Mouse (Mus musculus) thymus, postnatal 4 days (tissue): ENCODE measurements around the gene Sgcd.

Experiments
- DNase-seq: peaks from one replicate; pipeline ENCODE4 v3.0.0; 2021

The Sgcd gene

DNA sequence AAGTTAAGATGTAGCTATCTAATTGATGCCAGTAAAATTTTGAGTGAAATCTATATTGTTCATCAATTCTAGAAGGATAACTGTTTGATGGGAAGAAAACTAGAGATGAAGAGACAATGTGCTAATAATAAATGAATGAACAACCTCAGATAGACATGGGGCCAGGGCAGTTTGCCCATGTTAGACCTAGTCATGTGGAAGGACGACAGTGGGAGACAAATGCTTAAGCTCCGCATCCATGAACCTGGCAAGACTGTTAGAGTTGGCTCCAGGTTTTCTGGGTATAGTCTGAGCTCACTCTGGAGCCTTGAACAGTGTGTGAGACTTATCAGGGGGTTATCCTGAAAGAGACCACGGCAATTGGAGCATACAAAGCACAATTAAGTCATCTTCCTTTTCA lies 860.4 kb downstream of the Sgcd start:
- no peak for DNase-seq

GRCm38 (mm10) chr11:47120874-47121273 lies 867.9 kb downstream of the Sgcd start:
- no peak for DNase-seq

GRCm38 (mm10) chr11:47117896-47118295 lies 870.9 kb downstream of the Sgcd start:
- DNase-seq, result no peak

DNA sequence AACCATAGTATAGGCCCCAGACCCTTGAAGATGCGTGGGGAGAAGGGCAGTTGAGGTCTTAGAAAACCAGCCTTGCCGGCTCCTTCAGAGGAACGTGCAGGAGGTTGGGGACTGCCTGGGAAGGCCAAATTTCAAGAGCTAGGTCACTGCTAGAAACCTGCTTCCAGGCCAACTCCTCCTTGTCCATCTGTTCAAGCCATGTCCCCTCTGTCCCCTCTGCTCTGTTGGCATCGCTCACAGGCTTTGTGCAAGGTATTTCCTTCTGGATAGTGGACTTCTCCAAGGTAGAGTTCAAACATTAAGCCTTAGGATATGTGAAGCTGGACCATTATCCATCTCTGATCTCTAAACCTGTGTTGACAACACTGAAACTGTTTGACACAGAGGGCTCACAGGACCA lies 874.4 kb downstream of the Sgcd start:
- DNase-seq, result no peak

- no peak for DNase-seq
These were observed 875.7 kb downstream of the Sgcd start for GRCm38 (mm10) chr11:47113081-47113480.

- DNase-seq, result no peak
These were observed 878.5 kb downstream of the Sgcd start for GRCm38 (mm10) chr11:47110314-47110713.

DNA sequence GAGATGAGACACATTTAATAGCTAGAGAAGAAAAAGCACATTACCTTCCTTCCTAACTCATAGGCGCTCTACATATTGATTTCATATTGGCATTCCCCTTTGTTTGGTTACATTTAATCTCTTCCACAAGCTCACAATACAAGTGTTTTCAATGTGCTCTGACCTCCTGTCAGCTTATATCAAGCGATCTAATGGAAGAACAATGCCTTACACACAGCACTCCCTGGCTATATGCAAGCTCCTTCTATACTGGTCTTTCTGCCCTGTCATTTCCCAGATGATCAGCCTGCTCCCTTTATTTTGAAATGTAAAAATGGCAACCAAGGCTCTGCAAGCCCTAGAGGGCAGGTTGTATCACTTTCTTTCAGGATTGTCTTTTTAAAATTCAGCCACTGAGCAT lies 881.1 kb downstream of the Sgcd start:
- no peak for DNase-seq

DNA sequence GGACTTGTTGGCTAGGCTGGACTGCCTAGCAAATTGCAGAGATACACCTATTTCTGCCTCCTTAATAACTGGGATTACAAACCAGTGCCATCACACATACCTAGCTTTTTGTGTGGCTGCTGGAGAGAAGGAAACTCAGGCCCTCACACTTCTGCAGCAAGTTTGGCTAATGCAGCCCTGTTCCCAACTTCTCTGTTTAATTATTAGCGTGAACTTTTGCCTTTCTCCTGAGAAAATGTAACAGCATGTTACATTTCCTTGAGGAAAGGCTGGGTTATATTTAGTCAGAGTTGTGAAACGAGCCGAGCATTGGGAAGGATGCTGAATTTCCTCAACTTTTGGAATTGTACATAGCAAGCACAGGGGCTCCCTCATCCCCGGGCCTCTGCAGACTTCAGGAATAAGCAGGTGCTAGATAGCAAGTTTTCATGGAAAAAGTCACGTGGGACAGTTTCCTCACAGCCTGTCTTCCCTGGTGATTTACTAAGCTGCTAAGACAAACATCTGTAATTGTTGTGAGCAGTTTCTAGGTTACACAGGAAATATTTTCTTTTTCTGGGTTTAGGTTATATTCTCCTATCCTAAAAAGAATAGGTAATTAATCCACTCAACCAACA lies 895.4 kb downstream of the Sgcd start:
- no peak for DNase-seq

DNA sequence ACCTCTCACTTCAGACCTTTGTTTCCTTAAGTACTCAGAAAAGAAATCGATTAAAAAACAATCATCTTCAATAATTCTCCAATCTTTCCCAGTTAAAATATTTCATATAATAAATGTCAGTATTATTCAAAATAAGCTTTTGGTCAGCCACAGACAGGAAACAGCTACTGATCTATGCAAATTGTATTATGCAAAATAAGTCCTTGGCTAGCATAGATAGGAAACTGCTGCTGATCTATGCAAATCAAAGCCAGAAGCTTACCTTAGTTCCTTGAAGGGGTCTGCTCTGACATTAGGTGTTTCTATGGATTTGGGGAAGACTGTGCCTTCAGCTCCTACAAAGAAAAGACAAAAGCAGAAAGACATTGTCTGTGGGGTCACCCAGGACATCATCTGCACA lies 906.3 kb downstream of the Sgcd start:
- DNase-seq, result no peak

- DNase-seq, result no peak
These were observed 915.2 kb downstream of the Sgcd start for GRCm38 (mm10) chr11:47073538-47073937.

DNA sequence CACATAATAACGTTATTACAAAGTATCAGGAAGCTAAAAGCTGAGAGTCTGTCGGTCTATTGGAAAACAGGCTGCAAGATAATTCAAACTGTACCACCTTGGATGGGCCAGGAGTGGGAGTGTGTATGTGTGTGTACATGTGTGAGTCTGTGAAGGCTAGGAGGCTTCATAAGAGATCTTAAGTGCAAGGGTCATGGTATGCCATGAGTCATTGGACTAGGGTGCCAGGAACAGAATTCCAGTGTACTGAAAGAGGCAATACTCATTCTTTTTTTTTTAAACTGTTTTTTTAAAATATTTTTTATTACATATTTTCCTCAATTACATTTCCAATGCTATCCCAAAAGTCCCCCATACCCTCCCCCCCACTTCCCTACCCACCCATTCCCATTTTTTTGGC lies 917.6 kb downstream of the Sgcd start:
- DNase-seq, result no peak

DNA sequence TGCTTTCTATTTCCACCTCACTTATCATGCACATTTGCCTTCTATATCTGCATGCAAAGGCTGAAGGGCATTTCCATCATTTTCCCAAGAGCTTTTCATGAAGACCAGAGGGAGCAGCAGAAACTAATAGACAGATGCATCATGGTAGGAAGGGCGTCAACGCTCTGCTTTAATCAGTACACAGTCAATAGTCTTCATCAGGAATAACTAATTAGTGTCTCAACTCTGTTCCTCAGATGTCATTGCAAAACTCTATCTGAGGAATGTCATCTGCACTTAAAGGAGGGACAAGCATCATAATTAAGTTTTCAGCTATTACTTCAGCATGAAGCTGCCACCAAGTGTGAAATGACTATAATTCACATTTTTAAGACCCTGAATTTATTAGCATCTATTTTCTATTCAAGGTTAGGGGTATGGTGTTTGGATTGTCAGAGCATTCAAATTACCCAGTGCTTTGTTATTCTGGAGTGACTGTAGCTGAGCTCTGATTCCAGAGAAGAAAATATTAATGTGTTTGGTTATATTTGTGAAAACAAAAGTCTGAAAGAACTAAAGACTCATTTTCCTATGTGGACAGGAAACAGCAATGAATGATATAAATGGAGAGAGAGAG lies 918.9 kb downstream of the Sgcd start:
- DNase-seq, result no peak

DNA sequence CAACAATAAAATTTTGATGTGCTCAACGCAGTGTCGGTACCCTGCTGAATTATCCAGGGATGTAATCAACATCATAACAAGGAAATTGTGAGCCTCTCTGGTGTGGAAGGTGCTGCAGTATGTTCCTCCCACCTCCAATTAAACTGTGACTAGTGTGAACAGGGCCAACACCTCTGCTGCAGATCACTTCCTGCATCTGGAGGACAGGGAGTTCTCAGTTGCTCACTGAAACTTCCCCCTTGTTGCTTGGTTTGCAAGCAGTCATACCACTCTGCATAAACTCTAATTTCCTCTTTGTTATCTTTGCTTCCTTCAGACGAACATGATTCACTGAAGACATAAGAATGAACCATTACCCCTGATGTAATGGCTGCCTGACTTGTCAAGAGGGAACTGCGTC lies 925.1 kb downstream of the Sgcd start:
- DNase-seq, result no peak

DNA sequence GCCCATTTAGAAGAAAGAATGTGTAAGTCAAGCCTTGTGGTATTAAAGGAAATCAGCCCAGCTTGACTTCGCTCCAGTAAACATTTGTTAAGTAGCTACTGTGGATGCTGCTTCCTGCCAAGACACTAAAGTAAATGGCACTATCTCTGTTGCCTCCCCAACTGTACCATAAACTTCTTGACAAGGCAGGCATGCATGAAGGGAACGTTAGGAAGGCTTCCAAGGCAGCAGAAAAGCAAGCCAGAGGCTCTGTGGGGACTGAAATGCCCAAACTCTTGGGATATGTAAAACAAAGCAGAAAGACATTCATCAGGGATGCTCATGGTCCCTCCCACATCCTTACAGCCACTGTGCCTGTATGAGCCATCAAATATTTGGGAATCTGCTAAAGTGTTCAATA lies 938.4 kb downstream of the Sgcd start:
- DNase-seq, result no peak

GRCm38 (mm10) chr11:47049756-47050155 lies 939.0 kb downstream of the Sgcd start:
- no peak for DNase-seq

GRCm38 (mm10) chr11:47032318-47032717 lies 956.5 kb downstream of the Sgcd start:
- no peak for DNase-seq

- DNase-seq, result no peak
These were observed 967.9 kb downstream of the Sgcd start for GRCm38 (mm10) chr11:47020874-47021273.

- DNase-seq, result no peak
These were observed 970.6 kb downstream of the Sgcd start for GRCm38 (mm10) chr11:47018139-47018538.

DNA sequence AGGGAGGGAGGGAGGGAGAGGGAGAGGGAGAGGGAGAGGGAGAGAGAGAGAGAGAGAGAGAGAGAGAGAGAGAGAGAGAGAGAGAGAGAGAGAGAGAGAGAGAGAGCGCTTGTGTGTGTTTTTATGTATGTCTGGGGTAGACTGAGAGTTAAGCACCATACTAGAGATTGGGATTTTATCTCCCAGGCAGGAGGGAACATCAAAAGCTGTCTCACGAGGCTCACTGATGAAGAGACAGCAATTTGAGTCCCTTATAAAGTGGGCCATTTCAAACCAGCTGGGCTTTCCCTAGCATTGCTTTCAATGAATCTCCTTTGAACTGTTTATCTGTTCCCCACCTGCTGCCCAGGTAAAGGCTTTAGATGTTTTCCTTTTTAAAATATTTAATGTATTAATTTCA lies 973.1 kb downstream of the Sgcd start:
- no peak for DNase-seq

DNA sequence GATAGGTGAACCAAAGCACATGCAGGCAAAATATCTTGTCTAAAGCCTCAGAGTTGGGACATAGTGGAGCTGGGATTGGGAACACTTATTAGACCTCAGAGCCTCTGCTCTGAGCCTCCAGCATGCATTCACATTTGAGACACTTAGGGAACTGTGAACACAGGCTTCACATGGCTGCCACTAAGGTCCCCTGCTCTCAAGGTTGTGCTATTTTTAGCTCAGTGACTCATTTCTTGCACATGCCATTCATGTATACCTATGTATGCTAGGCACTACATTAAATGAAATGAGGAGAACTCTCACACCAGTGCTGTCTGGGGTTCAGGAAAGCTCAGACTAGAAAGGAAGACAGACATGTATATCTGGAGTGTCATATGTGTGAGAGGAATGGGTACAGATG lies 974.5 kb downstream of the Sgcd start:
- DNase-seq, result no peak

DNA sequence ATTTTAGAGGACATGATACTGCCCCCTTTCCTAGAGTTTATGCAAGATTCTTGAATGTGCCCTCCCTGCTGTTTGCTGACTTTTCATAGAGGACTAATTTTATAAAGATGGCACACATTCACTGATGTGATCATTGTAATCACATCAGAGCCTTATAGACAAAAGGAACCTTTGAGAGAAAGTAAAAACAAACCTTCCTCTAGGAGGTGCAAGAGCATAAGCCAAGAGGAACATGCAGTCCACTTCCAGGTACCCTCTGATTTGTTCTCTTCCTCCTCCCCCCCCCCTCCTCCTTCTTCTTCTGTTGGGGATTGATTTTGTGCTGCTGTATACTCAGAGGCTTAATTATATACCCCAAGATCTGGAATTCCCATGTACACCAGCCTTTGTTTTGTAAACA lies 978.6 kb downstream of the Sgcd start:
- no peak for DNase-seq

GRCm38 (mm10) chr11:47005301-47005875 lies 983.4 kb downstream of the Sgcd start:
- DNase-seq, result no peak

- DNase-seq, result no peak
These were observed 1049.5 kb downstream of the Sgcd start for GRCm38 (mm10) chr11:46939311-46939710.

DNA sequence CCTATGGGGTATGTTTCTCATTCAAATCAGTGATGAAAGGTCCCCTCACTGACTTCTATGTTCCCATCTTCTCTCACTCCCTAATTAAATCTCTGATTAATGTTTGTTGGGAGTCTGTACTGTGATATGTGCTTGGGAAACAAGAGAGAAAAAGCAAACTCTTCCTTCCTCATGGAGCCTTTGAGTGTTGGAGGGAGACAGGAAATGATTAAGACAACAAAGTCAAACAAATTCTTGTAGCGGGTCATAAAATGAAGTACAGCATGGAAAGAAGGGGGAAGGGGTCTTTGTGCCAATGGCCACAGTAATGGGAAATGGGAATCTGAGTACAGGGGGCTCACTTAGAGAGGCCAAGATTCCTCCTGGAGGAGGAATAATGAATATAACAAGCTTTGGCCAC lies 1063.8 kb downstream of the Sgcd start:
- DNase-seq, result no peak

DNA sequence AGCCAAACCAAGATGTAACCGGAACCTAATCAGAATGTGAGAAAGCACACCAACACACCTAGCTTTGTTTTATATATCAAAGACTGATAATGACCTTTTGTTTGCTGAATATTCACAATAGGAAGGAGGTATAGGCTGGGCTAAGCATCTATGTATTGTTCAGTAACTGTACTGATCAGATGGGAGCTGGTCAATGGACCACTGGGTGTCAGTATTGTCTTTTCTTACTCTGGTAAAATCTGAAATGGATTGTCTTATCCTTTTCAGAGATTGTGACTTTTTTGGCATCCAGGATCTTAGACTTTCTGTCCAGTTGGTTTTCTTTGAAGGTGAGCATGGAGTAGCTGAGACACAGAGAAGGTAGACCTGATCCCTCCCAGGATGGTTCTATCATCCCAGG lies 1068.5 kb downstream of the Sgcd start:
- DNase-seq, result no peak
